Mouse (Mus musculus): ENCODE data around the gene Atp8b3.

Atp8b3 gene

DNA sequence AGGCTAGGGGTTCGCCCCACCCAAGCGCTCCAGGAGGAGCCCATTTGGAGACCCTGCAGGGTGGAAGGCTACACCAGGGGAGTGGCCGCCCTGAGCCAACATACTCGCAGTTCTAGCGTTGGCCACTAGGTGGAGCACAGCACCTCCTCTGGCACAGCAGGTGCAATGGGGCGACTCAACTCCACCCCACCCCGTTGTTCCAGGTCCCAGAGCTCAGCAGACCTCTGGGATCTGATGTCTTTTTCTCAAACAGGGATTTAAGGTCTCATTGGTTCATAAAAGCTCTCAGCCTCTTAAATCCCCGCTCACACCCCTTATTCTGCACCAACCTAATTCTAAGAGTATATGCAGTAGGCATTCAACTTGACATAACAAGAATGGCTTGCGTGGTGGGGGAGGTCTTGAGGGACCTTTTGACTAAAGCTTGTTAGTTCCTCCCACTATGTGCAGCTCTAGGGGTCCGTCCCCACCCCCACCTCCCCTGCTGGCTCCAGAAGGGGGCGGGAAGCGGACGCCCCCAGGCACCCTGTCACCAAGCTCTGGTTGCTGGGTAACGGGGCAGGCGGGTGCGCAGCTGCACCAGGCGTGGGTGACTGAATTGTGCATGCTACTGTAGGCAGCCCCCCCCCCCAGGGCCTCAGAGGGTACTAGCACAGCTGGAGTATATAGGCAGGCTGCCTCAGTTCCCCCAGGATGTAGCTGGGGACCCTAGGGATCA lies 27.6 kb upstream of the Atp8b3 start:
- DNase-seq (ENCODE audit: low read depth): no peak

DNA sequence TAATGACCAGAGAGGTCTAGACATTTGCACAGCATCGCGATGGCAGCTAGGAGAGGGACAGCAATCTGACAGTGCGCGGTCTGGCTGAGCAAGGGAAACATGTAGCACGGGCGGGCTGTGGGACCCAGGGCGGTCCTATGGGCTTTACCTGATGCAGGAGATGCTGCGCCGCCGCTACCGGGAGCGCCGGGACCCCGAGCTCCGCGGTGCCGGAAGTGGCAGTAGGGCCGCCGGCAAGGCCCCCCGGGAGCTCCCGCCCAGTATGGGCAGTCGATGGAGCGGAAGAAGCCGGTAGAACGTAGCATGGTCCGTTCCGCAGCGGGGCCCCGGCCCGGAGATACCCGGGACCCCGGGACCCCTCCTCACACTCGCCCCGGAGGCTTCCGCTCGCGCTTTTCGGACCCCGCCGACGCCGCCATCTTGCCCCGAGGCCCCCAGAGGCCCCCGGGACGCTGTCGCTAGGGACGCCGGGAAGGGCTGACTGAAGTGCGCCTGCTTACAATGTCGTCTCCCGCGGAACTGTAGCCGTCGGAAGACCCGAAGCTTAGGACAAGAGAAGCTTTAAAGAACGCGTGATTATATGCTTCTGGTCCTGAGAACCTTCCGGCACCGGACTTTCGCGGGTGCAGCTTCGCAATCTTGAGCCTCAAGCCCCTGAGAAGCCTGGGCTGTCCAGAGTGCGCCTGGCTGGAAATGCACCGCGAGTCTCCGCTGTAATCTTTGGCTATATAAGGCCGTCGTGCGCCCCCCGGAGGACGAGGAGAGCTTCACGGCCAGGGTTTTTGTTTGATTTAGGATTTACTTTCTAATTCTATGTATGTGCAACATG lies 22.4 kb upstream of the Atp8b3 start, which contains the start of gene Rexo1:
Gene Rexo1 (minus strand): TSS at position 445 of the 829 bp plus-strand sequence.
- peak; percentile 97 for DNase-seq (ENCODE audit: low read depth)

DNA sequence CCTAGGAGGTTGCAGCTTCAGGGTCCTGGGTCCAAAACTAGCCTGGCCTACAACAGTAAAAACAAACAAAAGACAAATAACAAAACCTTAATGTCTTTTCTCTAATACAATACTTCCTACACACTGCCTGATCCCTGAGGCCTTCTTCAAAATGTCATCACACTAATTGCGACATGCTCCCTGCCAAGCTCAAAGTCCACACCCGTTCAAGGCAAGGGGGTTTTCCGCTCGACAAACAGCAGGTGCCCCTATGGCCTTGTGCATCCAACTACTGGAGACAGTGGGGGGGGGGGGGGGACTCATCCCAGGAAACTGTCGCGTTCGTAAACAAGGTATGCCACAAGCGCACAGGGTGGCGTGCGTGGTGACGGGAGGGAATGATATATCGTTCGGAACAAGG lies 21.7 kb upstream of the Atp8b3 start:
- no peak for DNase-seq (ENCODE audit: low read depth)

DNA sequence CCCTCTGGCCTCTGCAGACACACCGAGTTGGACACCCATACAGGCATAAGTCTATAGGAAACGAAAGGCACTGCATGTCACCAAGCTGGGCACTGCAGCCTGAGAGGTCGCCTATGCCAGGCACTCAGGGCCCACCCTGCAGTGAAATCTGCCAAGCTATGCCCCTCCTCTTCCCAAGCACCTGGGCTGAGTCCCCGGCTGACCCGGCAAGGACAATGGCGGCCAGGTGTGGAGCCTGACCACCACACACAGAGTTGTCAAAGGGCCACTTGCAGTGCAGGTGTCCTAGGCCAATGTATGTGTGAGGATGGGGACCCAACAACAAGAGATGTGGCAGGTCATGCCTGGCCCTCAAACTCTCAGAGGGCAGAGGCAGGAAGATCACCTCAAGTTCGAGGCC lies 20.5 kb upstream of the Atp8b3 start:
- DNase-seq (ENCODE audit: low read depth): no peak

DNA sequence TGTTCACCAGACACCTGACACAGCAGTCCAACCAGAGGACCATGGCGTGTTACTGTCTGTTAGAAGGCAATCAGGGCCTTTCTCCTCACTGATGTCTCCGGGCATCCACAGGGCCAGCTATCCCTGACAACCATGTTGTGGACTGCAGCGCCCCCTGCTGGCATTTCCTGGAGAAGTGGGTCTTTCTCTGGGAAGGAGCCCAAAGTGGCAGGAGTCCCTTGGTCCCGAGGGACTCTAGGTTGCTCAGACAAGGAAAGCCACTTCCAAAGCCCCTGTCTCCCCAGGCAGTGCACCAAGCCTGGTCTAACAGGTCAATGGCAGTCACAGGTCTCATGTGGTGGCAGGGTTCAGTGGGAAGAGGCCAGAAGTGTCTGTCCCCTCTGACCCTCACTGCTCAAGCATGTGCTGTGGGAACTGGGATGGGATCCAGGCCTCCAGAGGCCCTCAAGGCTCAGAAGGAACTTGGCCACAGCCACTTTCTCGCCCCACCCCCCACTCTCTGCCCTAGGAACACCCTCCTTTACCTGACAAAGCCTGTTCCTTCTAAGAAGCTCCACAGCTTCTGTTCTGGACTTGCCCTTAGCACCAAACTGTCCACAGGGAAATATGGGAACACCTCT lies 18.5 kb upstream of the Atp8b3 start:
- no peak for DNase-seq (ENCODE audit: low read depth)

DNA sequence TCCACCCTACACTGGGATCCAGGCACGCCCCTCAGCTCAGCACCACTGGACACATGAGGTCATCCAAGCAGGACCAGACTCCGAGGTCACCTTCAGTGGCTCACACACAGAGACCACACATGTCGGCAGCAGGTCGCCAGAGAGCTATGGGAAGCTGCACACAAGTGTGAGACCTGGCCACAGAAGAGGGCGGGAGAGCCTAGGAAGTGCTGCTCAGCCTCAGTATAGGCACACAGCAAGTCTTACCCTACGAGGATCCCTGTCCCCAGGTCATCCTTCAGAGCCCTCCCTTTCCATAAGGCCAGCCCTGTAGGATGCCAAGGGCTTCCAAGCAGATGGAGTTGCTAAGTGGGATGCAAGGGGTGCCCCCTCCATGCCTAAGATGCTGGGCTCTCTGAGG lies 15.1 kb upstream of the Atp8b3 start:
- DNase-seq (ENCODE audit: low read depth): no peak

DNA sequence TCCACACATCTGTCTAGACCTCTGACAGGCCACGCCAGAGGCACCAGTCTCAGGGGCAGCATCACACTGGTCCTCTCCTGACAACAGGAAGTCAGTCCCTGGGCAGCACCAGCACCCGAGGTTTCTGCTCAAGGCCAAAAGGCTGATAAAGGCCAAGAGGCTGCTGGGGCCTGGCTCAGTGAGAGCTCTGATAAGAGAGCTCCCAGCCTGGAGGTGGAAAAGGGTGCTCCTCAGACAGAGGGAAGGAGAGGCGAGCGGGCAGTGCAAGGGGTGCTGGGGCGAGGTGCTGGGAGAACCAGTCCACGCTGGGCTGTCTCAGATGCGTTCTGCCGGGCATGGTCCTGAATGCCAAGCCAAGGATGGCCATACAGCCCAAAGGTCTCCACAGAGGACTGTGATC lies 14.7 kb upstream of the Atp8b3 start:
- DNase-seq (ENCODE audit: low read depth): no peak

DNA sequence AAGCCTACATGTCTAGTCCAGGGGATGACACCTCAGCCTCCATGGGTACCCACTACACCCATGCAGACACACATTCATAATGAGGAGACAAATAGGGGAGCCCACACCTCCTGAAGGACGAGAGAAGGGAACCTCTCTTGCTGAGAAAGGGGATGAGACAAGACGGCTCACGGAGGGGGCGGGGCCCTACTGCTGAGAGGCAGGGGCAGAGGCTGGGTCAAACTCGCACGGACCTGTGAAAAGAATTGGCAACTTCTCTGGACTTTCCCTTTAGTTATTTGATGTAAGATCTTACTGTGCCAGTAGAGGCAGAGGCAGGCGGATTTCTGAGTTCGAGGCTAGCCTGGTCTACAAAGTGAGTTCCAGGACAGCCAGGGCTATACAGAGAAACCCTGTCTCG lies 13.4 kb upstream of the Atp8b3 start:
- no peak for DNase-seq (ENCODE audit: low read depth)

DNA sequence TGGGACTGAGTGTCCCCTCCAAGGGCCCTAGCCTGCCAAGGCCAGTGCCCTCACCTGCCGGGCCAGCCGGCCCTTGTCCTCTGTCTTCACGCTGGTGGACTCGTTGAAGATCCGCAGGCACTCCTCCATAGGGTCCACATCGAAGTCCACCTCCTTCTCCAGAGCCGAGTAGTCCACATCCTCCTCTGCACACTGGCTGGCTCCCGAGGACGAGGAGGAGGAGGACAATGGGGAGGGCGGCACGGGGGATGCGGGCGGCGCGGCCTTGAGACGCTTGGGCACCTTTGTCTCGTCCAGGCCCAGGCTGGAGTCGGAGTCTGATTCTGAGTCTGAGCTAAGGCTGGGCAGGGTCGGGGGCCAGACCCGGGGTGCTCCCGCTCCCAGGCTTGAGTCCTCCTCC lies 10.4 kb upstream of the Atp8b3 start:
- no peak for DNase-seq (ENCODE audit: low read depth)

DNA sequence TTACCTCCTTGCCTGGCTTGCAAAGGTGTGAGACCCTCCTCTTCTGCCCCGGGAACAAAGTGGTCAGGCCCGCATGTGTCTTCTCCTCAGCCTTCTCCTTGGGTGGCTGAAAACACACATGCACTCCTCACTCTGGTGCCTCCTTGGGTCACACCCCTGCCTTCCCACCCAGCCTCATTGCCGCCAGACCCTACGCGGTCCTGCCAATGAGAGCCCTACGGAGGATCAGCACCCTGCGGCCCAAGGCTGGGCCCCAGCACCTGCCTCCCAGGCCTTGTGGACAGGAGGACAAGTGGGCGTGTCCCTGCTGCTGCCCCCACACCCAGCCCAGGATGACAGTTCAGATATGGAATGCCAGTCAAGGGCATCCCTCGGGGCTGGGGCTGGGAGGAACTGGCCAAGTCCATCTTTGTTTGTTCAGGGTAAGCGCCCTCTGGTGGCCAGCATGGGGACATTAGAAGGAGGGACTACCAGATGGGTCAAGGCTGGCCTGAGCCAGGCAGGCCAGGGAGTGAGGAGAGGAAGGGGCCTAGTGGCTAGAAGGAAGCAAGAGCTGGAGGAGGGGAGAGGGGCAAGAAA lies 9.6 kb upstream of the Atp8b3 start:
- DNase-seq (ENCODE audit: low read depth): no peak

DNA sequence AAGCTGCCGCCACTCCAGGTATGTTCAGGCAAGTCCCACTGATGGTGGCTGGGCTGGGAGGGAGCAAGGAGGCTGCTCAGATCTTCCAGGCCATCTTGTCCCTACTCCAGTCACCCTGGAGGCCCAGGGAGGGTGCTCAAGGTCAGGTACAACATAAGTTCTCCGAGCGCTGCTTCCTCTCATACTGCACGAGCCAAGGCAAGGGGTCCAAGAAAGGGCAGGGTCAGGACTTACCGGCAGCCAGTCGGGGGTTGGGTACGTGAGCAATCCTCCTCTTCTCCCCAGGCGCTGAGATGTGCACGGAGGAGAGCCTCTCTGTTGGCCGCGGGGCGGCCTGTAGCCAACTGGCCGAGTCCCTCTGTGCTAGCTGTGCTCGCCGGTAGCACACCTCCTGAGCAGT lies 8.6 kb upstream of the Atp8b3 start:
- DNase-seq (ENCODE audit: low read depth): no peak

DNA sequence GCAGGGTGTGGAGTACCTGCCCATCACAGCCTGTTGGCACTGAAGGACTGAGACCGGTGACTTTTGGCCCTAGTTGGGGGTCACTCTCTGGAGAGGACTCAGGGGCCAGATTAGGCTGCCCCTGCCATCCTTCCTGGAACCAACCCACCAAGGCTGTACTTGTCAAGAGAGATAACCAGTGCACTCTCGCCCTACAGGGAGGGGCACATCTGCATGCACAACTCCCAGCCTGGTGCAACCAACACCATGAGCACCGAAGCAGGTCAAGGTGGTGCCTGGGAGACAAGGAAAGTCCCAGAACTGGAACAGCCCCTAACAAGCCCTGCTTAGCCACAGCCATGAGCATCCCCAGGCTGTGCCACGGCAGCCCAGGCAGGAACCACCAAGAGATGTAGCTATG lies 8.0 kb upstream of the Atp8b3 start:
- DNase-seq (ENCODE audit: low read depth): no peak

DNA sequence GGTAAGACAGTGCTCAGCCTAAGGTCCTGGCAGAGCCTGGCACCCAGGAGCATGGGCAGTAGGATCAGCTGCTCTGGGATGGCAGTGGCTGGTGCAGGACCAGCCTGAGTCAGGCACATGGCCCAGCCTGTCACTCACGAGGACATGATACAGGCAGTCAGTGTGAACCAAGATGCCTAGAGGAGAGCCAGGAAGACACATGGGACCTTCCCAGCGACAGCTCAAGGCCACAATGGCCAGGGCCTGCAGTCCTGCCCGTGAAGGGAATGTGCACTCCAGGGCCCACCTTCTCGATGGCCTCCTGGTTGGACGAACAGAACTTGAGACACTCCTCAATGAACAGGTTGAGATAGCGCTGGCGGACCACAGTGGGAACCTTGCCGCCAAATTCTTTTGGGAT lies 6.7 kb upstream of the Atp8b3 start:
- DNase-seq (ENCODE audit: low read depth): no peak

DNA sequence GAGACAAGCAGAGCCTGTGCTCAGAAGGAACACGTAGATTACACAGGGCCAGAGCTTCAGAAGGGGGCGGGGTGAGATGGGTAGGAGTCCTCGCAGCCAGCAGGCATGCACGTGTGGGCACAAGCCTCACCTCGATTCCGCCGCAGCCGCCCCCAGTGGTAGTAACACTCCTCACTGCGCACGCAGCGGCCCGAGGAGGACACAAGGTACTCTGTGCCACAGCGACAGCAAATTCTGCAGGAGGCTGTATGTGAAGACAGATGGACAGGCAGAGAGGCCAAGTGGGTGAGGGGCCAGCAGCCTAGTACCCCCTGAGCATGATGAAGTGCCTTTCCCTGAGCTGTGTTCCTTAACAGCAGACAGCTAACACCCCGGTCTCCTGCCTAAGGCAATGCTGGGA lies 4.9 kb upstream of the Atp8b3 start:
- DNase-seq (ENCODE audit: low read depth): no peak

DNA sequence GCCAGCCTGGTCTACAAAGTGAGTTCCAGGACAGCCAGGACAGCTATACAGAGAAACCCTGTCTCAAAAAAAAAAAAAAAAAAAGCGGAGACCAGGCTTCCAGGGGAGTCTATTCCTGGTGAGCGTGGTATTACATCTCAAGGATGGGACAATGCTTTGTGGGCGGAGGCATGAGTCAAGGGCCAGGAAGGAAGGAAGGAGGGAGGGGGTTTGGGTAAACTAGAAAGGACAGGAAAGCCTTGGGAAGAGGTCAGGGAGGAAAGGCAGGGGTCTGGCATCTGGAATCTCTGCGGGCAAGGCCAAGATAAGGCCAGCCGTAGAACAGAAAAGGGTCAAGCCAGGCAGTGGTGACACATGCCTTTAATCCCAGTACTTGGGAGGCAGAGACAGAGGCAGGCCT lies 569 bp upstream of the Atp8b3 start:
- DNase-seq (ENCODE audit: low read depth): no peak

DNA sequence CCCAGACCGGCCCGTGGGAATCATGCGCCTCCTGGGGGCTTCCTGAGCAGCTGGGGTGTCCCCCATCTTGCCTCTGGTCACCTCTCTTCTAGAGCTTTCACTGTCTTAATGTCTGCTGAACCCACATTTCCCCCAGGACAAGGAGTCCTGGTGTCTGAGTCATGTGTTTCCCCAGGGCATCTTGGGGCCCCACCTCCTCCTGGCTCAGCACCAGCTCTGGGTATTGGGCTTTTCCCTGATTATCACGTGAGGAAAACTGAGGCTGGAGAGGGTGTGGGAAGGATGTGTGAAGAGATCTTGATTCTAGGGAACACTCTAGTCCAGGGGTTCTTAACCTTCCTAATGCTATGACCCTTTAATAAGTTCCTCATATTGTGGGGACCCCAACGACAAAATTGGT lies 744 bp downstream of the Atp8b3 start:
- DNase-seq (ENCODE audit: low read depth): no peak

DNA sequence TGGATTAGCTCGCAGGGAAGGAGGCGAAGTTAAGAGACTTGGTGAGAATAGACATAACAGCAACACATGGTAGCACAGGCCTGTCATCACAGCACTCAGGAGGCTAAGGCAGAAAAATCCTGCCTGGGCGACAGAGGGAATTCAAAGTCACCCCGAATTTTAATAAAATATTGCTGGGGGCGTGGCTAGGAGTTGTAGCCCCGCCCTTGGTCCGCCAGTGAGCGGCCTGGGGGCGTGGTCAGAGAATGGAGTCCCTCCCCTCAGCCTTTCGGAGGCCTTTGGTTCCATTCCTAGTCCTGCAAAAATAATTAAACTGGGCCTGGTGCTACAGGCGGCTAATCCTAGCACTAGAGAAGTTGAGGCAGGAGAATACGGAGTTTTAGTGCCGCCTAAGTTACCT lies 3.2 kb downstream of the Atp8b3 start:
- peak; percentile 69 for DNase-seq (ENCODE audit: low read depth)

DNA sequence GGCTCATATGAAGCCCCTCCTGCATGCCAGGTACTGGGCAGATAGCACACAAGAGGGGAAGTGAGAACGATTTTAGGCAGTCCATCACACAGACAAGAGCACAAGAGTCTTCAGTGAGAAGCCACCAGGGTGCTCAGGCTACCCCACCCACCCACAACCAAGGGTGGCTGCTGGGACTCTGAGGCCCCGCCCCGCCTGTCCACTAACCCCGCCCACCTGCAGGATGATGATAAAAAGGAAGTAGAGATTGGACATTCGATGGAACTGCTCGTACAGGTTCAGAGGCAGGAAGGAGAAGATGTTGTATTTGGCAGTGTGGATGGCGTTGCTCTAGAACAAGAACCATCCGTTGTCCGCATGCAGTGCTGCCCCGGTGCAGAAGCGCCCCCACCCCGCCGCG lies 3.9 kb downstream of the Atp8b3 start:
- peak; percentile 66 for DNase-seq (ENCODE audit: low read depth)

DNA sequence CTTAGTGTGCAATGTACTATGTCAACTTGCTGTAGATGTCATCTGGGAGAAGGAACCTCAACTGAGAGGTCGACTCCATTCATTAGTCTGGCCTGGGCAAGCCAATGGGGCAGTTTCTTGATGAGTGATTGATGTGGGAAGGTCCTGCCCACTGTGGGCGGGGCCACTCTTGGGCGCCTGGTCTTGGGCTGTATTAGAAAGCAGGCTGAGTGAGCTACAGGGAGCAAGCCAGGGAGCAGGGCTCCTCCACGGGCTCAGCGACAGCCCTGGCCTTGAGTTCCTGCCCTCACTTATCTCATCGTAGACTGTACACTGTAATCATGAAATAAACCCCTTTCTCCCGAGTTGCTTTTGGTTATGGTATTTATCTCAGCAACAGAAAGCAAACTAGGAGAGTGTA lies 5.2 kb downstream of the Atp8b3 start:
- DNase-seq (ENCODE audit: low read depth): peak; percentile 85

DNA sequence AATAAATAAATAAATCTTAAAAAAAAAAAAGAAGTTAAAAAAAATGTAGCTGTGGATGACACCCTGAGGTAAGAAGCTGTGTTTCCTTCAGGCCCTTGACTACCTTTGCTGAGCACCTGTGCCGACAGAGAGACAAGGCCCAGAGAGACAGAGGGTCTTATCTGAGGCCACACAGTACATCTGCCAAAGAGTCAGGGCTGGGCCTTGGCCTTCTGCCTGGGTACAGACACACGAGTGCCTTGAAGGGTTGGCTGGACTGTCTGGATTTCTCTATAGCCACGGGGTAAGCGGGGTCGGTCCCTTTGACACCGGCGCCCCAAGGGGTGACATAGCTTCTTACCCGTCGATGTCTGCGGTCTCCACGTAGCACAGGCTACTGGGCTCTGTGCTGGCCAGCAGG lies 6.1 kb downstream of the Atp8b3 start:
- DNase-seq (ENCODE audit: low read depth): no peak

DNA sequence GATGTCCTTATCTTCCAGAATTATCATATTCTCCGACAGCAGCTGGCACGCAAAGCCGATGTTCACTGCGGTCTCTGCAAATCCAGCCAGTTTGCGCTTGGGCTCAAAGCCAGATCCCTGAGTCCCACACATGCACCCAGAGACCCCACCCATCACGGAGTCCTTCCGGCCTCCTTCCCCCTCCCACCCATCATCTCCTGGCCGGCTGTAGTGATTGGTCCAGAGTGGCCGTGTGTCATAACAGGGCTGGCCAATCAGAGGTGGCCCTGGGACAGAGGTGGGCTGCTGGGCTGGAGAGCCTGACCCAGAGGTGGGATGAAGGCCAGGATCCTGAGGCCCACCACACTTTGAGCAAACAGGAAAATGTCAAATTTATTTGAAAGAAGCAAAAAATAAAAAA lies 12.8 kb downstream of the Atp8b3 start:
- no peak for DNase-seq (ENCODE audit: low read depth)

DNA sequence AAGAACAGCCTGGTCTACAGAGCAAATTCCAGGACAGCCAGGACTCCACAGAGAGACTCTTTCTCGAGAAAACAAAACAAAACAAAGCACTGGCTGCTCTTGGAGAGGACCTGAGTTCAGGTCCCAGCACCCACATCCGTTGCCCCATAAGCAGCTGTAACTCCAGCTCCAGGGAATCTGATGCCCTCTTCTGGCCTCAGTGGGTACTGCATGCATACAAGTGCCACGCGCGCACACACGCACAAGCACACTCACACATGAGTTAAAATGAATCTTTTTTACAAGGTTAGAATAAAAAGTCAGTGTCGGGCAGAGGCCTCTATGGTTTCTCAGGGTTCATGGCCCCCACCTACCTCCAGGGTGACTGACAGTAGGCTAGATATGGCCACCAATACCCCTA lies 15.6 kb downstream of the Atp8b3 start:
- DNase-seq (ENCODE audit: low read depth): no peak

DNA sequence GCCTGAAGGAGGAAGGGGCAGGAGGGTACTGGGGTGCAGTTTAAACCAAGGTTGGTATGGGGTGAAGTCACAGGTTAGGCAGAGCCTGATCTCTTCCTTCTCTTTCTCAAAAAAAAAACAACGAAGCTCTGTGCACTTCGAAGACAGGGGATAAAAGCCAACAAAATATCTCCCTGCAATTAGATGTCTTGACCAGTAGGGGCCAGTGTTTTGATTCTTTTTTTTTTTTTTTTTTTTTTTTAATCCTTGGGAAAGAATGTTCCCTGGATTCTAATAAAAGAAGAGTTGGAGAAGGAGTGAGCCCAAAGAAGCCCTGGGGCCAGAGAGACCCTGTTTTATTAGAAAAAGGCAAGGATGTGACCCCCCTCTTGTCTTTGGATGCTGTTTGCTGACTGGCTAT lies 19.6 kb downstream of the Atp8b3 start:
- DNase-seq (ENCODE audit: low read depth): no peak
